Mouse (Mus musculus): ENCODE results near the gene Olfr339.
"Not testable (repeated sequence)": the region's sequence is repeated elsewhere in the genome, so short reads cannot be mapped to it uniquely, and the experiment has no call there.

The Olfr339 gene

GRCm38 (mm10) chr2:36418647-36419046 is at the start of gene Olfr339:
TSS of gene Olfr339 (plus strand) at chr2:36418947.
- DNase-seq: no peak

DNA sequence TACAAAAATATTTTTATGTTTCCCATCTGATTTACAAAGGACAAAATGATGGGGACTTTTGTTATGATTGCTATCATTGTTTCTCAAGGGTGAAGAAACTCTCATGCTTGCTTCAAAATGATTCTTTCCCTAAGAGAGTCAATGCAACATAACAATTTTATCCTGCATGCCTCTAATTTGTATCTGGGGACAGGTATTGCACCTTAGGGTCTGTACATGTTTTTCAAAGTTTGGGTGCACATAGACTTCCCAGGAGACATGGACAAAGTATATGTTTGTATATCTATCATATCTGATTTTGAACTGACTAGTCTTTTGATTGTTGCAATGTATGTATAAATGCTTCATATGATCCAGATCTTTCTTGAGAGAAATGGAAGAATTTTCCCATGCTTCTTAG is 45.5 kb upstream of the Olfr339 start, which contains the start of gene Olfr338:
Gene Olfr338, plus strand, starts transcription at position 301 of the 400 bp plus-strand sequence.
- no peak for DNase-seq

GRCm38 (mm10) chr2:36415174-36415573 is 3.6 kb upstream of the Olfr339 start:
- not testable (repeated sequence) for DNase-seq

DNA sequence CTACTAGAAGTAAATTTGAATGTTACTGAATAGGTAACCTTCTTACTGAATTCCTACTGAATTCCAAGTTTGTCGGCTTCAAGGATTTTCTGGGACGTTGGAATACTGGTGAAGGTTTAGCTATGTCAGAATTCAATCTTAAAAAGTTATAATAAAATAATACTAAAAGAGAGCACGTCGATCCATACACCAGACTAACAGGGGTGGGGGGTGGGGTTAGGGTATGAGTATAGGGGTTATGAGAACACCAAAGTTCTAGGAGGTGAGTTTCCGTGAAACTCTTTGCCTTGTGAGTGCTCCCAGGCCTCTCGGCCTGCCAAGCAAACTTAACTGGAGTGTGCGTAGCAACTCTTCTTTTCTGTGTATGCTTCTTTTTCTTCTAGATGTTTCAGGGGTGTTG is 3.2 kb upstream of the Olfr339 start:
- not testable (repeated sequence) for DNase-seq

DNA sequence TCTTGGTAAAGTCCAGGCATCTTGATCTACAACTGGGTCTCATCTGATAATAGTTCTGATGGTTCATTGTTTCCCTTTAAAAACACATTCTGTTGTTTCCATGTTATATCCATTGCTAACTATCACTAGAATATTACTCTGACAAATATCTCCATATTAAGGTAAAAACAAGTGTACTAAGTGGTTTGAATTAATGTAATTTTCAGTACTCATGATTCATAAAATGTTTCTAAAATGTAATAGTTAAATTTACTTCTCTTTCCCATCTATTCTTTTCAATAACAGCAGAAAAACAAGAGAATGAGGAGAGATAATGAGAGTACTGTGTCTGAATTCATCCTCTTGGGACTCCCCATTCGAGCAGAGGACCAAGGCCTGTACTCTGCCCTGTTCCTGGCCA is 33.5 kb downstream of the Olfr339 start, which contains the start of gene Olfr340:
Gene Olfr340, plus strand, starts transcription at position 301 of the 400 bp plus-strand sequence.
- no peak for DNase-seq

DNA sequence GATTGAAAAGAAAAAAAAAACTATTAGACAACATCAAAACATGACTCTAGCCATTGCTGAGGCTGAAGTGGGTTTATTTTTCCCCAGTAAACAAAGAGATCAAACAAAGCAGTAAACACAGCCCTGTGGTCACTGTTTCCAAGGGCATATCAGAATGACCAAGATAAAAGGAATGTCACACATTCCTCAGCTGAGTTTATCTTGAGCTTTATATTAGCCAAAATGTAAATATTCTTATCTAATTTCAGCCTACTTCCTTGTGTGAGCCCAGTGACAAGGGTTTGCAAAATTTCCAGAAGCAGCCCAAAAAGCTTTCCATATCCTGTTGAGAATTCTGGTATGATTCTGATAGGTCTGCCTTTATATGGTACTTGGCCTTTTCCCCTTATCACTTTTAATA is 54.9 kb downstream of the Olfr339 start:
- DNase-seq: no peak

Measured in lung, postnatal 36 days (tissue).